Mouse (Mus musculus) liver, postnatal 0 days (tissue): ENCODE measurements around the gene Ift122. TPM values are rescaled to one million over a fixed set of nuclear protein-coding genes. Genes with fewer than 3 reads are reported as not detected.
A peak's percentile ranks its signal among the peaks of the same experiment; 100 is the strongest.

Experiments used
- ATAC-seq: fragments of 200-750 bp; cut with Nextera tagmentation; 2 replicates; pipeline ENCODE4 v1.8.0; 2017; ENCODE audit warnings: mild to moderate bottlenecking, moderate library complexity
- DNase-seq: peaks from one replicate; pipeline ENCODE4 v3.0.0-alpha.2; 2016
- H3K27ac ChIP-seq: fragments of 300-500 bp; sonication (generic); 2 replicates; pipeline ENCODE4 v1.5.1; 2014; ENCODE audit warnings: antibody characterized with exemption, moderate library complexity, mild to moderate bottlenecking, low read depth
- H3K27me3 ChIP-seq: fragments of 300-500 bp; sonication (generic); 2 replicates; pipeline ENCODE4 v1.6.1; 2014; ENCODE audit warnings: low read length, control low read depth, mixed read lengths; ENCODE audit not compliant: insufficient read depth
- H3K36me3 ChIP-seq: fragments of 300-500 bp; sonication (generic); replicated peaks from 2 replicates; pipeline ENCODE4 v1.6.1; 2014; ENCODE audit warnings: mild to moderate bottlenecking, control low read depth, low read length, moderate library complexity, mixed read lengths; ENCODE audit not compliant: insufficient read depth
- H3K4me1 ChIP-seq: fragments of 300-500 bp; sonication (generic); 2 replicates; pipeline ENCODE4 v1.6.1; 2014; ENCODE audit warnings: antibody characterized with exemption, mild to moderate bottlenecking, control low read depth; ENCODE audit not compliant: insufficient read depth
- H3K4me2 ChIP-seq: fragments of 300-500 bp; sonication (generic); 2 replicates; pipeline ENCODE4 v1.6.1; 2014; ENCODE audit warnings: low read depth, mild to moderate bottlenecking, low read length, moderate library complexity, mixed read lengths
- H3K4me3 ChIP-seq: fragments of 300-500 bp; sonication (generic); 2 replicates; pipeline ENCODE4 v1.5.1; 2014; ENCODE audit warnings: low read depth, low read length
- H3K9ac ChIP-seq: fragments of 300-500 bp; sonication (generic); replicated peaks from 2 replicates; pipeline ENCODE4 v1.6.1; 2014; ENCODE audit warnings: mild to moderate bottlenecking, moderate library complexity
- H3K9me3 ChIP-seq: fragments of 300-500 bp; sonication (generic); 2 replicates; pipeline ENCODE4 v1.6.1; 2016; ENCODE audit warnings: mild to moderate bottlenecking, control low read depth, low read length, mixed read lengths
- CTCF ChIP-seq: sonication (generic); IDR thresholded peaks from 2 replicates; pipeline ENCODE4 v1.5.1; 2016; ENCODE audit warnings: antibody characterized with exemption, low read depth
- EP300 ChIP-seq: IDR thresholded peaks from 2 replicates; pipeline ENCODE4 v1.6.1; 2016; ENCODE audit warnings: antibody characterized with exemption, low read depth, mild to moderate bottlenecking
- WGBS: fragments of 180-500 bp; shearing (Covaris S2); extraction: QIAGEN DNeasy Blood & Tissue Kit; methylation state at CpG from one replicate; pipeline ENCODE4 v1.1.7; 2014; ENCODE audit not compliant: insufficient replicate concordance; 5-methylcytosine and 5-hydroxymethylcytosine counted together
- polyA plus RNA-seq: library from polyadenylated mRNA; unstranded; fragments of >200 nt; fragmentation: Nextera tagmentation; extraction: Ambion mirVana; gene quantifications from 2 replicates; pipeline ENCODE4 v1.2.1, GENCODE M21; 2015

The Ift122 gene
- polyA plus RNA-seq, 1 experiment from 2014 or later: 1.6 TPM

DNA sequence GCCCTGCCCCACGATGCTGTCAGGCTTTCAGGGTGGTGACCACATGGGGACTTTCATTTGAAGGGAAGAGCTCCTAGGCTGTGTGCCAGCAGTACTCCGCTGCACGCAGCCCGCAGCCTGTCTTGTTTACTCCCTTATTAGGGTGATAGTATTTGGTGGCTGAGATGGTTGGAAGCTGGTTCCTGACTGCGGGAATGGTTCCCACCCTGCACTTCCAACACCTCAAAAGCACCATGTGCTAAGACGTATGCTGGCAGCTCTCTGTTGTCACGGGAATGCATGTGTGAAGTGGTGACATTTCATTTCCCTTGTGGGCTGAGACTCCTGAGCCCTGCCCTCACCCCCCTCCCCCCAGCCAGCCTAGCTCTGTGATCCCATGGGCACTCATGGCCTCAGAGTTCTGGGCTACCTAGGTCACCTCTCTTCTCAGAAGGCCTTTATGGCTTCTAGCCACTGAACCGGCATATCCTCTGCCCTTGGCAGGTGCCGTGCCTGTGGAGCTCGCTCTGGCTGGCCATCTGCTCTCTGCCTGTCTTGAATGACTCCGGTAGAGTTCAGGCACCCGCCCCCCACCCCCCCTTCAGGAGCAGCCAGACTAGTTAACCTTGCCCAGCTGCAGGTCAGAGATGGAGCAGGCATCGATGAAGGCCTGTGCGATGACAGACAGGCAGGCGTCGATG lies 103.8 kb downstream of the Ift122 start:
- H3K4me1 ChIP-seq: peaks cover 5% of the 10 kb centered on the region
- H3K9ac ChIP-seq: no peak overlapping the region
- no peaks in the 10 kb centered on the region for H3K27me3 ChIP-seq
- DNase-seq: peak; percentile 54
- H3K27ac ChIP-seq: no peak overlapping the region
- H3K4me3 ChIP-seq: no peak overlapping the region
- H3K9me3 ChIP-seq: no peaks in the 10 kb centered on the region
- 57% methylated on average over 16 of the region's 16 CpGs for WGBS
- ATAC-seq: peak; percentile 82
- H3K36me3 ChIP-seq: no peaks in the 10 kb centered on the region
- TF ChIP-seq CTCF (no peak), EP300 (no peak)
- no peak overlapping the region for H3K4me2 ChIP-seq

GRCm38 (mm10) chr6:115957681-115958080 lies 104.4 kb downstream of the Ift122 start:
- Histone ChIP-seq H3K4me3 (no peak overlapping the region), H3K4me2 (no peak overlapping the region), H3K36me3 (no peaks in the 10 kb centered on the region), H3K27me3 (no peaks in the 10 kb centered on the region), H3K9me3 (no peaks in the 10 kb centered on the region), H3K27ac (no peak overlapping the region), H3K9ac (no peak overlapping the region), H3K4me1 (peaks cover 5% of the 10 kb centered on the region)
- TF ChIP-seq CTCF: no peak
- TF ChIP-seq EP300: no peak
- no peak for ATAC-seq
- 68% methylated on average over 6 of the region's 6 CpGs for WGBS
- no peak for DNase-seq

- no peaks in the 10 kb centered on the region for H3K9me3 ChIP-seq
- peaks cover 5% of the 10 kb centered on the region for H3K4me1 ChIP-seq
- ATAC-seq (no peak), DNase-seq (no peak)
- no peak overlapping the region for H3K9ac ChIP-seq
- H3K27me3 ChIP-seq: no peaks in the 10 kb centered on the region
- WGBS: 86% methylated on average over 9 of the region's 9 CpGs
- no peak for TF ChIP-seq CTCF
- no peak for TF ChIP-seq EP300
- H3K27ac ChIP-seq: no peak overlapping the region
- no peak overlapping the region for H3K4me3 ChIP-seq
- no peak overlapping the region for H3K4me2 ChIP-seq
- H3K36me3 ChIP-seq: no peaks in the 10 kb centered on the region
These were observed 105.2 kb downstream of the Ift122 start for GRCm38 (mm10) chr6:115958445-115958844.

DNA sequence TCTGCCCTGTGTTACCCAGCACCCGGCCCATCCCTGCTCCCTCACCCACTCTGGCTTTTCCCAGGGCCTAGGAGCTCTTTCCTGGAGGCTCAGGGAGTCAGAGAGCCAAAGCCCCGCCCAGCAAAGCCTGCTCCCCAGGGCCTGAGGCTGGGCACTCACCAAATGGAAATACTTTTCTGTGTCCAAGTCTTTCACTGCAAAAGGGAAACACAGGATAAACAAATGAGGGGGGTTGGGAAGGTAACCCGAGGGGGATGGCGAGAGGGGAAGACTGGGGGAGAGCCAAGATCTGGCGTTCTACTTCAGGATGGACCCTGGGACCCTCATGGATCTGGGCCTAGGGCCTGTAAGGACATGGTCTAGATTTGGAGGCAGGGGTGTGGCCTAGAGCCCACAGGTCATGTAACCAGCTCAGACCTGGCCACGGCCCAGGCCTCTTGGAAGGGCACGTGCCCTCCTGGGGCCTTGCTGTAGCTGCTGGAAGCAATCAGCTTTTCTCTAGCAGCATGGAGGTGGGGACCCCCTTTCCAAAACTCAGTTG lies 106.0 kb downstream of the Ift122 start:
- Histone ChIP-seq H3K9ac (no peak overlapping the region), H3K9me3 (no peaks in the 10 kb centered on the region), H3K4me1 (peaks cover 5% of the 10 kb centered on the region), H3K27me3 (no peaks in the 10 kb centered on the region), H3K4me3 (no peak overlapping the region), H3K36me3 (no peaks in the 10 kb centered on the region), H3K4me2 (no peak overlapping the region), H3K27ac (no peak overlapping the region)
- TF ChIP-seq EP300: no peak
- ATAC-seq (no peak), DNase-seq (no peak)
- 65% methylated on average over 7 of the region's 7 CpGs for WGBS

DNA sequence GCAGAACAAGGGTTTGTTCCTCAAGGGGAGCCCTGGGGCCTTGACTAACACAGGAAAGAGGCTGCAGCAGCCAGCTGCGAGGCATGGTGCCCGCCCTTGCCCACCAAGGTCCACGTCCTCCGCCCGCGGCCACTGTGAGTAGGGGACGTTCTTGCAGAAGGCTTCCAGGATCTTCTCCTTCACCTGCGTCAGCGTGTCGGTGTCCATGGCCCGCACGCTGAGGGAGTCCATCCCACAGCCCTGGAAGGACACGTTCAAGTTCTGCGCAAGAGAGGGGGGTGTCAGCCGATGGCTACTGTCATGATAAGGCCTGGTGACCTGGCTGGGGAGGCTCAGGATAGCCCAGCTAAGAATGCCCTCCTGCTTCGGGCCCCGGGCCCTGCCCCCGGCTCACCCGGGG lies 107.1 kb downstream of the Ift122 start:
- DNase-seq (no peak), ATAC-seq (no peak)
- H3K27me3 ChIP-seq: no peaks in the 10 kb centered on the region
- WGBS: 83% methylated on average over 19 of the region's 19 CpGs
- H3K27ac ChIP-seq: no peak overlapping the region
- no peak overlapping the region for H3K9ac ChIP-seq
- peaks cover 5% of the 10 kb centered on the region for H3K4me1 ChIP-seq
- H3K9me3 ChIP-seq: no peaks in the 10 kb centered on the region
- H3K36me3 ChIP-seq: no peaks in the 10 kb centered on the region
- H3K4me3 ChIP-seq: no peak overlapping the region
- no peak overlapping the region for H3K4me2 ChIP-seq
- no peak for TF ChIP-seq EP300
- no peak for TF ChIP-seq CTCF

DNA sequence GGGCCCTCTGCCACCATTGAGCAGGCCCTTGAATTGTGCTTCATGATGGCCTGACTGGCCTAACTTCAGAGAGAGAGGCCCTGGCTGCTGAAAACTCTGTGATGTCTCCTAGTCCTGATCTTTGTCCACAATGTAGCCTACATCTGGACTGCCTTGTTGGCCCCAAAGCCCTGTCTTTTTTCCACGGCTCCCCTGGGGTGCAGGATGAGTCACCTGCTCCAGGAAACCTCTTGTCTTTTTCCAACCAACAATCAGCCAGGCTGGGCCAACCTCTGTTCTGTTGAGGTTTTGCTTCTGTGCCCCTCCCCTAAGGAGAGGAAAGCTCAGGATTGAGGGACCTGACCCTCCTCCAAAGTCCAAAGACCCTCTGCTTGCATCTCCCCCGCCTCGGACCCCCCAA lies 108.5 kb downstream of the Ift122 start:
- DNase-seq (no peak), ATAC-seq (no peak)
- WGBS: 79% methylated on average over 3 of the region's 3 CpGs
- Histone ChIP-seq H3K4me3 (no peak overlapping the region), H3K27me3 (no peaks in the 10 kb centered on the region), H3K36me3 (0 out of 2 replicates have a peak, but pooled peaks cover 4% of the 10 kb centered on the region), H3K9me3 (no peaks in the 10 kb centered on the region), H3K4me1 (peaks cover 5% of the 10 kb centered on the region), H3K4me2 (no peak overlapping the region), H3K27ac (no peak overlapping the region), H3K9ac (no peak overlapping the region)
- TF ChIP-seq EP300 (no peak), CTCF (no peak)
